9 mouse cellular contexts compared by ENCODE assay signal in genomic region chr12:91625013-91625412, GRCm38 (mm10). TPM values are rescaled to one million over a fixed set of nuclear protein-coding genes. Genes with fewer than 3 reads are reported as not detected.
DNase-seq lines count a peak whose midpoint lies in the region; ATAC-seq lines count a peak whose summit lies in the region.
"Had no signal": no experiment of that assay in that cellular context is flagged by ENCODE, and none has a peak within 500 bp of the region (broad histone marks: within the 10 kb centered on the region; RNA-seq: fewer than 3 reads in every experiment).

No protein-coding gene starts in this region.

- peak; percentile 56 to 64; a peak in 3 of 4 replicates for ATAC-seq in hematopoietic stem cell, adult 5-6 weeks (replicated peaks in 1 of 2; ENCODE audit: insufficient read depth in 1 of 2, low FRiP score in 2 of 2, low TSS enrichment in 1 of 2, low read depth in 1 of 2, poor library complexity in 2 of 2, severe bottlenecking in 2 of 2)
- ATAC-seq in neutrophil, adult 5-6 weeks (ENCODE audit: extremely low read depth, insufficient number of reproducible peaks, low FRiP score, poor library complexity, severe bottlenecking) = peak; percentile 69

- H3K9me3 ChIP-seq in heart, embryonic 10.5 days = no peaks in the 10 kb centered on the region

- 69% methylated on average over 1 of the region's 1 CpGs for WGBS in heart, embryonic 10.5 days

- no peaks in the 10 kb centered on the region for H3K4me1 ChIP-seq in heart, embryonic 10.5 days

- peak; percentile 15 to 66 for DNase-seq in heart, adult 18-20 months
- no peak for DNase-seq in heart, embryonic 10.5 days (ENCODE audit: low spot score)
- DNase-seq in urinary bladder, postnatal 25 days (ENCODE audit: low spot score) = peak; percentile 35
- no peak for DNase-seq in urinary bladder, postnatal 4 days (ENCODE audit: low spot score in 2 of 2)
- no peak for DNase-seq in urinary bladder, adult 18-20 months (ENCODE audit: low spot score in 2 of 2)
- DNase-seq in right cerebral cortex, postnatal 25 days = no peak

- no peaks in the 10 kb centered on the region for H3K36me3 ChIP-seq in heart, embryonic 10.5 days

- H3K27me3 ChIP-seq in heart, embryonic 10.5 days (ENCODE audit: insufficient read depth, poor library complexity, severe bottlenecking) = no peaks in the 10 kb centered on the region

- H3K4me3 ChIP-seq in heart, embryonic 10.5 days = no peak overlapping the region
- H3K4me3 ChIP-seq: megakaryocyte, embryonic 14.5 days had no signal

- H3K27ac ChIP-seq in heart, embryonic 10.5 days = no peak overlapping the region

RNA-seq across cellular contexts. Expression of gene Gtf2a1, which starts 34.7 kb away (rescaled TPM):
- 10 to 100 TPM; 23.1 to 29.9 TPM for total RNA-seq in heart, adult 18-20 months (2021)
- polyA plus RNA-seq in heart, embryonic 10.5 days (2016; fragmentation: Nextera tagmentation; extraction: Ambion mirVana) = 32.0 and 42.3 TPM in 2 replicates
- 37.3 and 38.3 TPM in 2 replicates for total RNA-seq in hematopoietic stem cell, adult 5-6 weeks (2017)
- 40.8 and 43.3 TPM in 2 replicates for total RNA-seq in neutrophil, adult 5-6 weeks (2017)

Comparison
In these comparisons a context has a peak if more than half of its experiments do, and no peak if none do; other contexts are left out.
1. DNase-seq: peak in heart, adult 18-20 months (2 of 2) and urinary bladder, postnatal 25 days (single experiment); none in heart, embryonic 10.5 days (single experiment), urinary bladder, postnatal 4 days (0 of 2), urinary bladder, adult 18-20 months (0 of 2) and right cerebral cortex, postnatal 25 days (single experiment).